Mouse (Mus musculus) gastrocnemius, postnatal 10 days (tissue): Measurements from ENCODE around the gene Smpd3. TPM values are rescaled to one million over a fixed set of nuclear protein-coding genes. Genes with fewer than 3 reads are reported as not detected.

Experiments used
- DNase-seq: peaks from one replicate; pipeline ENCODE4 v3.0.0; 2021; ENCODE audit warnings: mixed read lengths
- total RNA-seq, 2 experiments: library from RNA; stranded (reverse); gene quantifications; 2 replicates each; pipeline ENCODE4 v1.2.3; 2021

The Smpd3 gene
- total RNA-seq, 2 experiments from 2014 or later = 1.4 to 7.7 TPM

GRCm38 (mm10) chr8:106292484-106293396 is 45.0 kb downstream of the Smpd3 start:
- DNase-seq = no peak

- no peak for DNase-seq
These were observed 48.3 kb downstream of the Smpd3 start for GRCm38 (mm10) chr8:106289464-106289863.

- no peak for DNase-seq
These were observed 49.1 kb downstream of the Smpd3 start for GRCm38 (mm10) chr8:106288732-106289131.

- no peak for DNase-seq
These were observed 50.3 kb downstream of the Smpd3 start for GRCm38 (mm10) chr8:106287445-106287844.

- DNase-seq = no peak
These were observed 56.9 kb downstream of the Smpd3 start for GRCm38 (mm10) chr8:106280844-106281243.

- DNase-seq = no peak
These were observed 57.6 kb downstream of the Smpd3 start for GRCm38 (mm10) chr8:106280154-106280553.

- DNase-seq = no peak
These were observed 59.3 kb downstream of the Smpd3 start for GRCm38 (mm10) chr8:106278367-106279042.

GRCm38 (mm10) chr8:106276709-106277317 is 61.0 kb downstream of the Smpd3 start:
- DNase-seq = no peak

GRCm38 (mm10) chr8:106273468-106273867 is 64.3 kb downstream of the Smpd3 start:
- no peak for DNase-seq

- no peak for DNase-seq
These were observed 66.4 kb downstream of the Smpd3 start for GRCm38 (mm10) chr8:106271378-106271777.

GRCm38 (mm10) chr8:106270804-106271203 is 67.0 kb downstream of the Smpd3 start:
- no peak for DNase-seq

- no peak for DNase-seq
These were observed 69.0 kb downstream of the Smpd3 start for GRCm38 (mm10) chr8:106268710-106269346.

GRCm38 (mm10) chr8:106265398-106265797 is 72.4 kb downstream of the Smpd3 start:
- DNase-seq = no peak

- DNase-seq = no peak
These were observed 73.9 kb downstream of the Smpd3 start for GRCm38 (mm10) chr8:106263928-106264327.

GRCm38 (mm10) chr8:106262343-106262742 is 75.4 kb downstream of the Smpd3 start:
- peak; percentile 41 for DNase-seq

- DNase-seq = no peak
These were observed 76.9 kb downstream of the Smpd3 start for GRCm38 (mm10) chr8:106260894-106261293.

- DNase-seq = no peak
These were observed 78.1 kb downstream of the Smpd3 start for GRCm38 (mm10) chr8:106259579-106260255.

- DNase-seq = peak; percentile 17
These were observed 79.6 kb downstream of the Smpd3 start for GRCm38 (mm10) chr8:106258169-106258568.

GRCm38 (mm10) chr8:106250186-106250585 is 87.6 kb downstream of the Smpd3 start:
- no peak for DNase-seq

GRCm38 (mm10) chr8:106237106-106237505 is 100.7 kb downstream of the Smpd3 start:
- DNase-seq = no peak

- no peak for DNase-seq
These were observed 103.1 kb downstream of the Smpd3 start for GRCm38 (mm10) chr8:106234567-106235261.
